Mouse (Mus musculus) forebrain, postnatal 0 days (tissue): ENCODE measurements around the gene Noxo1. TPM values are rescaled to one million over a fixed set of nuclear protein-coding genes. Genes with fewer than 3 reads are reported as not detected.

ENCODE experiments used
- ATAC-seq: fragments of 200-750 bp; cut with Nextera tagmentation; 2 replicates; pipeline ENCODE4 v1.8.0; 2017; ENCODE audit warnings: mild to moderate bottlenecking, moderate library complexity
- DNase-seq: peaks from one replicate; pipeline ENCODE4 v3.0.0-alpha.2; 2015
- H3K27ac ChIP-seq: fragments of 300-500 bp; sonication (generic); 2 replicates; pipeline ENCODE4 v1.5.1; 2014; ENCODE audit warnings: low read depth, mild to moderate bottlenecking, antibody characterized with exemption, low read length, moderate library complexity, mixed read lengths
- H3K27me3 ChIP-seq: fragments of 300-500 bp; sonication (generic); 2 replicates; pipeline ENCODE4 v1.6.1; 2014; ENCODE audit warnings: mild to moderate bottlenecking, low read length, mixed read lengths; ENCODE audit not compliant: insufficient read depth
- H3K36me3 ChIP-seq: fragments of 300-500 bp; sonication (generic); 2 replicates; pipeline ENCODE4 v1.6.1; 2014; ENCODE audit warnings: mild to moderate bottlenecking, moderate library complexity; ENCODE audit not compliant: insufficient read depth
- H3K4me1 ChIP-seq: fragments of 300-500 bp; sonication (generic); 2 replicates; pipeline ENCODE4 v1.6.1; 2014; ENCODE audit warnings: antibody characterized with exemption; ENCODE audit not compliant: insufficient read depth
- H3K4me2 ChIP-seq: fragments of 300-500 bp; sonication (generic); 2 replicates; pipeline ENCODE4 v1.6.1; 2014; ENCODE audit warnings: low read depth, mild to moderate bottlenecking, moderate library complexity
- H3K4me3 ChIP-seq: fragments of 300-500 bp; sonication (generic); 2 replicates; pipeline ENCODE4 v1.5.1; 2014; ENCODE audit warnings: low read depth, low read length, mixed read lengths
- H3K9ac ChIP-seq: fragments of 300-500 bp; sonication (generic); 2 replicates; pipeline ENCODE4 v1.6.1; 2014; ENCODE audit warnings: mild to moderate bottlenecking
- H3K9me3 ChIP-seq: fragments of 300-500 bp; sonication (generic); 2 replicates; pipeline ENCODE4 v1.6.1; 2016; ENCODE audit warnings: low read length
- CTCF ChIP-seq: sonication (generic); IDR thresholded peaks from 2 replicates; pipeline ENCODE4 v1.5.1; 2016; ENCODE audit warnings: antibody characterized with exemption, control low read depth, low read depth
- WGBS: fragments of 180-500 bp; shearing (Covaris S2); extraction: QIAGEN DNeasy Blood & Tissue Kit; methylation state at CpG from one replicate; pipeline ENCODE4 v1.1.7; 2014; 5-methylcytosine and 5-hydroxymethylcytosine counted together
- polyA plus RNA-seq: library from polyadenylated mRNA; unstranded; fragments of >200 nt; fragmentation: Nextera tagmentation; extraction: Ambion mirVana; gene quantifications from 2 replicates; pipeline ENCODE4 v1.2.1, GENCODE M21; 2015
- total RNA-seq: library from RNA; depleted of rRNA; stranded (reverse); fragments of >200 nt; gene quantifications from 2 replicates; pipeline ENCODE4 v1.2.3, GENCODE M21; 2014

The Noxo1 gene
- total and polyA plus RNA-seq, 2 experiments from 2014 or later, result 2.5 to 4.5 TPM

DNA sequence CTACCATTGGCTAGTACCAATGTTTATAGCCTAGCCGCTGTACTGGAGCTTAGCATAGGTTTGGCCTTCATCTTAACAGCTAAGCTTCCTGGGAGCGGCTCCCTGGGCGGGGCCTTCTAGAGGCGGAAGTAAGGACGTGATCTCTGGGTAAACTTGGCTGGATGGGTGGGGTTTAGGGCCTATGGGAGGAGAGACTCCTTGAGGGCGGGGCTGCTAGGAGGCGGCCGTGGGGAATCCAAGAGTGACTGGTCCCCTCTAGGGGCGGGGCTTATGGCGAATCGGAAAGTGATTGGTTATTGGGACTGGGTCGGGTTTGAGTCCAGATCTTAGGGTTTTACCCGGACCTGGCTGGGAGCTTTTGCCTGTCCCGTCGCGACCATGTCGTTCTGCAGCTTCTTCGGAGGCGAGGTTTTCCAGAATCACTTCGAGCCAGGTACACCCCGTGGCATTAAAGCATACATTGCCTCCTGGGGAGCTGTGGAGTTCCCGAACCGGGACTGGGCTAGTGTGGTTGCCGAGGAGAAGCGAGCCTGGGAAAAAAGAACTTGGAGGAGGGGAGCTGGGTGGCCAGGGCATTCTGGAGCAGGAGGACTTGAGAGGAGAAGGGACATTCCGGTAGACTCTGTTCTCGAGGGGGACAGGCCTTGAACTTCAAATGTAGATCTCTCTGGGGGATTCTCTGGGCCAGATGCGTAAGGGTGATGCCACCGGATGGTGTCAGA is 40.5 kb downstream of the Noxo1 start, which contains the start of gene Msrb1:
Gene Msrb1, plus strand, starts transcription at position 313 of the 722 bp plus-strand sequence.
- TF ChIP-seq CTCF, result no peak
- no peak within 1 kb of the TSS for H3K27ac ChIP-seq
- no peaks in the 10 kb centered on the region for H3K4me1 ChIP-seq
- no peaks in the 10 kb centered on the region for H3K9me3 ChIP-seq
- H3K27me3 ChIP-seq, result no peaks in the 10 kb centered on the region
- 4% methylated on average over 29 of the region's 29 CpGs for WGBS
- peak within 1 kb of the TSS; percentile 86 for H3K4me2 ChIP-seq
- peak; percentile 99 for ATAC-seq
- H3K4me3 ChIP-seq, result peak within 1 kb of the TSS; percentile 60
- H3K9ac ChIP-seq, result peak within 1 kb of the TSS; percentile 56
- H3K36me3 ChIP-seq, result no peaks in the 10 kb centered on the region
- DNase-seq, result peak; percentile 93

DNA sequence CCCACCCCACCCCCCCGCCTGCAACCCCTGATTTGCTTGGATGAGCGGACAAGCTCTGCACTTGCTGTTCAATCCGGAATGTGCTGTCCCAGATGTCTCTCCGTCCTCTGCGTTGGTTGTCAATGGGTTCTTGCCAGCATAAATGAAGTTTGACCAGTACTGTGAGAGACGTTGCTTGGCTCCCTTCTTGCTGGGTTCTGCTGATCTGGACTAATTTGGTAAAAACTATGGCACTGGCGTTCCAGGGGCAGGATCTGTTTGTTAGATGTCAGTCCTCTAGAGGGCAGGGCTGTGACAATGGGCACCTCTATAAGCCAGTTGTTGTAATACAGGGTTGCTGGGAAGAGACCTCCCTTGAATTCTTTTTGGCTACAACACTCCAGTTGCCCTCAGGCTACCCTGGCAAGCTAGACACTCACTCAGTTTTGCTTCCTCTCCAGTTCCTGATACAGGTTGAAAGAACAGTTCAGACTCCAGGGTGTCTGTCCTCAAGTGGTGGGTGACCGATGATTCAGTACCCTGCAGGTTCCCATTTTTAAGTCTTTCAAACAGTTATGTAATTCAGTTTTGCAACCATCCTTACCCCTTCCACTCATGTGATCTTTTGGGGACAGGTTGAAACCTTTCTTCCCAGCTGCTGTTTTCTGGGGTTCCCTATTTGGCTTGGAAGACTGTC is 41.2 kb downstream of the Noxo1 start:
- no peak for DNase-seq
- peaks cover 5% of the 10 kb centered on the region; the same call in 1 of the 2 replicates for H3K36me3 ChIP-seq
- no peaks in the 10 kb centered on the region for H3K4me1 ChIP-seq
- H3K4me2 ChIP-seq, result peak overlapping the region; percentile 86
- peak overlapping the region; percentile 56 for H3K9ac ChIP-seq
- H3K4me3 ChIP-seq, result peak overlapping the region; percentile 60
- no peak overlapping the region for H3K27ac ChIP-seq
- no peak for TF ChIP-seq CTCF
- no peak for ATAC-seq
- H3K27me3 ChIP-seq, result no peaks in the 10 kb centered on the region
- no peaks in the 10 kb centered on the region for H3K9me3 ChIP-seq
- WGBS, result 24% methylated on average over 8 of the region's 8 CpGs

DNA sequence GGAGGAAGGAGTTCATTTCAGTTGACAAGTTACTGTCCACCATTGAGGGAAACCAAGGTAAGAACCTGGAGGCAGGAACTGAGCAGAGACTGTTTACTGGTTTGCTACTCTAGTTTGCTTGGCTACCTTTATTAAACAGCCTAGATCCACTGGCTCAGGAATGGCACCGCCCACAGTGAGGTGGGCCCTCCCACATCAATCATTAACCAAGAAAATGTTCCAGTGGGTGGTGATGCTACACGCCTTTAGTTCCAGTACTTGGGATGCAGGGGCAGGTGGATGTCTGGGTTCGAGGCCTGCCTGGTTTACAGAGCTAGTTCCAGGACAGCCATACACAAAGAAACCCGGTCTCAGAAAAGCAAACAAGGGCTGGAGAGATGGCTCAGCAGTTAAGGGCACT is 42.2 kb downstream of the Noxo1 start:
- Histone ChIP-seq H3K27ac (no peak overlapping the region), H3K4me1 (no peaks in the 10 kb centered on the region), H3K4me2 (no peak overlapping the region), H3K9me3 (no peaks in the 10 kb centered on the region), H3K4me3 (no peak overlapping the region), H3K36me3 (peaks cover 5% of the 10 kb centered on the region; the same call in 1 of the 2 replicates), H3K9ac (no peak overlapping the region), H3K27me3 (no peaks in the 10 kb centered on the region)
- ATAC-seq (no peak), DNase-seq (no peak)
- TF ChIP-seq CTCF, result no peak
- 88% methylated on average over 4 of the region's 4 CpGs for WGBS

DNA sequence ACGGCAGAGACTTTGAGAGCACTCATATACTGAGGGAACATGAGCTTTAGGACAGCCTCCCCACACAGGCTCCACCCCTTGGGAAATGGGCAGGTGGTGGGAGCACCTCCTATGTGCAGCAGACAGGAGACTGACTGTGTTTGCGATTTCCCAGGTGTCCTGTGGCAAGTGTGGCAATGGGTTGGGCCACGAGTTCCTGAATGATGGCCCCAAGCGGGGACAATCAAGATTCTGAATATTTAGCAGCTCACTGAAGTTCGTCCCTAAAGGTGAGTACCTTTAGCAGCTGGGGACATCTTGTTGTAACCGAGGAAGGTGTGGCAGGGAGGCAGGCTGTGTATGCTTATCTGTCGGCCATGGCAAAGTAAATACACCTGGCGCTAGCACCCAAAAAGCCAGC is 43.9 kb downstream of the Noxo1 start:
- Histone ChIP-seq H3K27ac (no peak overlapping the region), H3K27me3 (no peaks in the 10 kb centered on the region), H3K4me2 (no peak overlapping the region), H3K9ac (no peak overlapping the region), H3K4me1 (no peaks in the 10 kb centered on the region), H3K4me3 (no peak overlapping the region), H3K9me3 (no peaks in the 10 kb centered on the region), H3K36me3 (peaks cover 5% of the 10 kb centered on the region; the same call in 1 of the 2 replicates)
- no peak for ATAC-seq
- no peak for DNase-seq
- TF ChIP-seq CTCF, result no peak
- WGBS, result 87% methylated on average over 8 of the region's 8 CpGs

DNA sequence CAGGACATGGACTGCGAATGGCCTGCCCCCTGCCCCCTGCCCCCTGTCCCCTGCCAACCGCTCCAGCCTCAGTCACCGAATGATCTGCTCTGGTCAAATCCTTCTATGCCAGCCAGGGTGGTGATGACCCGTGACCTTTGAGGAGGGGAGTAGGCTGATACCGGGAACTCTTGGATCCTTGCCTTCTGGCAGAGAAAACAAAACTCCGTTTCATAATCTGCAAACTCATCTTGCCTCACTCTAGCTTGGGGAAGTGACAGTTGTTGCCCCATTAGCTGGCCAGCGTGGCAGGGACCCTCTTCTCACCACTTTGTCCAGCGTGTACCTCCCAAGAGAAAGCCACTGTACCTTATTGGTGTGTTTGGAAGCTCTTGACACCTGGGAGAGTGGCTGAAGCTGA is 46.3 kb downstream of the Noxo1 start:
- Histone ChIP-seq H3K9ac (no peak overlapping the region), H3K27ac (no peak overlapping the region), H3K4me2 (no peak overlapping the region), H3K4me1 (no peaks in the 10 kb centered on the region), H3K9me3 (no peaks in the 10 kb centered on the region), H3K36me3 (peaks cover 5% of the 10 kb centered on the region; the same call in 1 of the 2 replicates), H3K4me3 (no peak overlapping the region), H3K27me3 (no peaks in the 10 kb centered on the region)
- DNase-seq, result no peak
- no peak for TF ChIP-seq CTCF
- WGBS, result 80% methylated on average over 8 of the region's 8 CpGs
- ATAC-seq, result no peak

DNA sequence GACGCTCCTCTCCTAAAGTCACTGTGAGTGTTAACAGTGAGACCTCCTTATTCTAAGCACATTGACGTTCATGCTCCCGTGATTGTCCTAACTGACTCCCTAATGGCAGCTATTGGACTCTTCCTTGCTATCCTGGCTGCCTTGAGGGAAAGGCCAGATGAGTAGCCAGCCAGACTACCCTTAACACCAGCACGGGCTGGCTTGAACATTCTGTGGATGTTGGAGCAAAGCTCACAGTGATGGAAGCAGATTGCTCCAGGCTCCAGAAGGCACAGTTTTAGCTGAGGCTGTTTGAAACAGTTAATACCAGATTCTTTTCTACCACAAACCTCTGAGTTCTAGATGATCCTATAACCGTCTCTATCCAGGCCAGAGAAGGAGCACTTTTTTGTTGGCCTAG is 47.9 kb downstream of the Noxo1 start:
- H3K9ac ChIP-seq, result no peak overlapping the region
- peaks cover 5% of the 10 kb centered on the region; the same call in 1 of the 2 replicates for H3K36me3 ChIP-seq
- no peaks in the 10 kb centered on the region for H3K4me1 ChIP-seq
- no peak for ATAC-seq
- no peak overlapping the region for H3K4me3 ChIP-seq
- no peak overlapping the region for H3K4me2 ChIP-seq
- no peak for DNase-seq
- no peaks in the 10 kb centered on the region for H3K9me3 ChIP-seq
- WGBS, result 73% methylated on average over 5 of the region's 5 CpGs
- TF ChIP-seq CTCF, result no peak
- H3K27me3 ChIP-seq, result no peaks in the 10 kb centered on the region
- no peak overlapping the region for H3K27ac ChIP-seq

DNA sequence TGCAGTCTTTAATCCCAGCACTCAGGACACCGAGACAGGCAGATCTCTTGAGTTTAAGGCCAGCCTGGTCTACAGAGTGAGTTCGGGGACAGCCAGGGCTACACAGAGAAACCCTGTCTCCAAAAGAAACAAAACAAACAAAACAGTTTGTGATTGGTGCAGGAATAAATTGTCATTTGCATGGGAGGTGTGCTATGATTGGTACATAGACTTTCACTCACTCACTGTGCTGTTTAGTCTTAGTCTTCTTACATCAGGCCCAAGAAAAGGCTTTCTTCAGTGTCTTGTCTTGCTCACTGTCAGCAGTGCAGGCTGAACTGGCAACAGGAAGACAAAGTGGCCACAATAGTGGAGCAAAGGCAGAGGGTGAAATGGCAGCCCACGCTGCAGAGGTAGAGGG is 48.3 kb downstream of the Noxo1 start:
- H3K27ac ChIP-seq, result no peak overlapping the region
- no peaks in the 10 kb centered on the region for H3K9me3 ChIP-seq
- no peak overlapping the region for H3K4me2 ChIP-seq
- 83% methylated on average over 3 of the region's 3 CpGs for WGBS
- H3K27me3 ChIP-seq, result no peaks in the 10 kb centered on the region
- ATAC-seq, result no peak
- H3K4me1 ChIP-seq, result no peaks in the 10 kb centered on the region
- H3K9ac ChIP-seq, result no peak overlapping the region
- H3K4me3 ChIP-seq, result no peak overlapping the region
- peaks cover 5% of the 10 kb centered on the region; the same call in 1 of the 2 replicates for H3K36me3 ChIP-seq
- TF ChIP-seq CTCF, result no peak
- no peak for DNase-seq
